Mouse (Mus musculus) liver, embryonic 14.5 days (tissue): ENCODE measurements around the gene Epm2aip1.

Source experiments
- CTCF ChIP-seq: IDR thresholded peaks from 2 replicates; pipeline ENCODE4 v1.5.1; 2016; ENCODE audit warnings: antibody characterized with exemption, low read depth, control low read depth
- EP300 ChIP-seq: IDR thresholded peaks from 2 replicates; pipeline ENCODE4 v1.6.1; 2016; ENCODE audit warnings: antibody characterized with exemption, low read depth

GRCm38 (mm10) chr9:111285676-111286075, 13.9 kb downstream of the Epm2aip1 start:
- TF ChIP-seq CTCF (no peak), EP300 (no peak)
